Mouse (Mus musculus): ENCODE data around the gene Mbd4. TPM values are rescaled to one million over a fixed set of nuclear protein-coding genes. Genes with fewer than 3 reads are reported as not detected.

Gene Mbd4
- total RNA-seq, 2 experiments from 2014 or later = 7.5 to 14.8 TPM

- no peak for ATAC-seq (replicated peaks; ENCODE audit: low FRiP score, poor library complexity, severe bottlenecking)
Observed at GRCm38 (mm10) chr6:115863340-115863841, 10.2 kb upstream of the Mbd4 start.

GRCm38 (mm10) chr6:115860027-115860556 is 6.9 kb upstream of the Mbd4 start:
- ATAC-seq (replicated peaks; ENCODE audit: low FRiP score, poor library complexity, severe bottlenecking) = no peak

GRCm38 (mm10) chr6:115859258-115859657 is 6.1 kb upstream of the Mbd4 start:
- no peak for ATAC-seq (replicated peaks; ENCODE audit: low FRiP score, poor library complexity, severe bottlenecking)

GRCm38 (mm10) chr6:115856361-115856745 is 3.2 kb upstream of the Mbd4 start:
- no peak for ATAC-seq (replicated peaks; ENCODE audit: low FRiP score, poor library complexity, severe bottlenecking)

GRCm38 (mm10) chr6:115855733-115856360 is 2.7 kb upstream of the Mbd4 start:
- no peak for ATAC-seq (replicated peaks; ENCODE audit: low FRiP score, poor library complexity, severe bottlenecking)

GRCm38 (mm10) chr6:115854432-115854831 is 1.3 kb upstream of the Mbd4 start:
- ATAC-seq (replicated peaks; ENCODE audit: low FRiP score, poor library complexity, severe bottlenecking) = no peak

GRCm38 (mm10) chr6:115853985-115854384 is 814 bp upstream of the Mbd4 start:
- no peak for ATAC-seq (replicated peaks; ENCODE audit: low FRiP score, poor library complexity, severe bottlenecking)

GRCm38 (mm10) chr6:115852446-115853090 is 603 bp downstream of the Mbd4 start:
- peak; percentile 4; the same call in 1 of the 2 replicates for ATAC-seq (replicated peaks; ENCODE audit: low FRiP score, poor library complexity, severe bottlenecking)

- ATAC-seq (replicated peaks; ENCODE audit: low FRiP score, poor library complexity, severe bottlenecking) = no peak
Observed at GRCm38 (mm10) chr6:115848598-115849304, 4.4 kb downstream of the Mbd4 start.

- ATAC-seq (replicated peaks; ENCODE audit: low FRiP score, poor library complexity, severe bottlenecking) = peak; percentile 69
Observed at GRCm38 (mm10) chr6:115846640-115847411, 6.3 kb downstream of the Mbd4 start.

GRCm38 (mm10) chr6:115845006-115845405 is 8.2 kb downstream of the Mbd4 start:
- ATAC-seq (replicated peaks; ENCODE audit: low FRiP score, poor library complexity, severe bottlenecking) = no peak

- ATAC-seq (replicated peaks; ENCODE audit: low FRiP score, poor library complexity, severe bottlenecking) = no peak
Observed at GRCm38 (mm10) chr6:115838745-115839144, 14.4 kb downstream of the Mbd4 start.

GRCm38 (mm10) chr6:115838161-115838597 is 15.0 kb downstream of the Mbd4 start, which contains the start of gene Efcab12:
Efcab12 (minus strand) TSS chr6:115838412.
- ATAC-seq (replicated peaks; ENCODE audit: low FRiP score, poor library complexity, severe bottlenecking) = peak; percentile 96

GRCm38 (mm10) chr6:115833861-115834260 is 19.3 kb downstream of the Mbd4 start:
- no peak for ATAC-seq (replicated peaks; ENCODE audit: low FRiP score, poor library complexity, severe bottlenecking)

- ATAC-seq (replicated peaks; ENCODE audit: low FRiP score, poor library complexity, severe bottlenecking) = no peak
Observed at GRCm38 (mm10) chr6:115832152-115832850, 20.9 kb downstream of the Mbd4 start.

GRCm38 (mm10) chr6:115830779-115831601 is 22.2 kb downstream of the Mbd4 start:
- 0 out of 2 replicates have a peak, but pooled peaks have one; percentile 25 for ATAC-seq (replicated peaks; ENCODE audit: low FRiP score, poor library complexity, severe bottlenecking)

GRCm38 (mm10) chr6:115823850-115824464 is 29.2 kb downstream of the Mbd4 start:
- peak; percentile 82 for ATAC-seq (replicated peaks; ENCODE audit: low FRiP score, poor library complexity, severe bottlenecking)
